Mouse (Mus musculus) gastrocnemius, postnatal 14 days (tissue): ENCODE measurements around the gene Slc7a11. TPM values are rescaled to one million over a fixed set of nuclear protein-coding genes. Genes with fewer than 3 reads are reported as not detected.

Source experiments
- DNase-seq: peaks from one replicate; pipeline ENCODE4 v3.0.0; 2021; ENCODE audit warnings: mixed read lengths
- intact Hi-C: fragments of 180-260 bp; cut with DNase I; formaldehyde crosslinking; loops from one replicate; pipeline ENCODE4 v1.15.1; 2025; ENCODE audit warnings: low total_unique reads
- total RNA-seq, 2 experiments: library from RNA; stranded (reverse); gene quantifications; 2 replicates each; pipeline ENCODE4 v1.2.3; 2021

The Slc7a11 gene
- total RNA-seq, 2 experiments from 2014 or later = 0.27 to 0.41 TPM

DNA sequence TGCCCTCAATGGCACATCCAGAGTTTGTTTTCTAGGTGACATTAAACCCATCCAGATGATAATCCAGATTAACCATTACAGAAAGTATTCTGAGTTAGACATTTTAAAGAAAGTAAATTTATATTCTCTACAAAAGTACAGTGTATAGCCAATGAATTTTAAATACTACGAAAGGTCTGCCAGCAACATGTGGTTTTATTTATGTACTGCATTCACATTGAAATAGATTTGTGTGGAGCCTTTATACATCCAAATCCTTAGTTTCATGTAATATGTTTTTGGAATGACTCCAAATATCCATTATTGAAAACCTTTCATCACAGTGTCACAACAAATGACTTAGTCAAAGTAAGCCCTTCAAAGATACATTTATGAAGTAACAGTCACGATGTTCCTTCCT, 402.3 kb downstream of the Slc7a11 start:
- DNase-seq = no peak
- intact Hi-C loops = no loop called here

DNA sequence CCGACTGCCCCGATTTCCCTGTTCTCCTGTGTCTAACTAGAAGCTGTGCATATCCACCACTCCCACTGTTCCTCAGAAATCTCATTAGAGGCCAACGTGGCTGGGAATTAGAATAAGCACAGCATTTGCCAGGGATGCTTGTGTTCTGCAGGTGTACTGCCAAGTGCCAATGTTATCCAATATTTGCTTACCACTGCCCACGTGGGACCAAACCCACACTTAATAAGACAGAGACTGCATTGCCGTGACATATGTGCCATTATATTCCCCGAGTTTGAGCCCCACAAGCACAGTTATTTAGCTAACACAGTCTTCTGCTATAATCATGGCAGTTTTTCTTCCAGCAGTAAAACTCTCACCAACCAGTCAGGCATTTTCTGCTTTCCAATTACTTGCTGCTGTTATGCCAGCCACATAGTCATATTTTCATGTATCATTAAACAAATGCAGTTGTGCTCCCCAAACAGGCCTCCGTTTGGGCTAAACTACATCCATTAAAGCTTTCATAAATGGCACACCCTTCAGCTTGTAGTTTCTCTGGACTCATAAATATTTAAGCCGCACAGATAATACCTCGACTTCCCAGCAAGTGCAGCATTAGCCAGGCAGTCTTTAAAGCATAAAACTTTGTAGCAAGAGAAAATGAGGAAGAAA, 407.4 kb downstream of the Slc7a11 start:
- intact Hi-C loops = no loop called here
- no peak for DNase-seq

DNA sequence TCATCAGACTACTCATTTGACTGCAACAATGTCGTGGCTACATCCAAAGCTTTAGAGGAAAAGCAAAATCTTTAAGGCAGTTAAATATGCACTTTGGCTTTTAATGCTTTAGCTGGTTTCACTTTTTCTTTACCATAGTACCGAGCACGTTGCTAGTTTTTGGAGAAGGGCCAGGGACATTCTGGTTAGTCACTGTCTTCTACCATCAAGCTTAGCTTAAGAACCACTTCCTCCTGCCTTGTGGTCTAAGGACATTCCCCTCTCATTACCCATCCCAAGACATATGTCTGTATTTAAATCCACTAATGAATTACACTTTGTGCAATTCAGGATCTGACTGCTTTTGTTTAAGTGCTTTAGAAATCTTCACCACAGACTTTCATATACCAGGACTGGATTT, 410.1 kb downstream of the Slc7a11 start:
- intact Hi-C loops = no loop called here
- no peak for DNase-seq

DNA sequence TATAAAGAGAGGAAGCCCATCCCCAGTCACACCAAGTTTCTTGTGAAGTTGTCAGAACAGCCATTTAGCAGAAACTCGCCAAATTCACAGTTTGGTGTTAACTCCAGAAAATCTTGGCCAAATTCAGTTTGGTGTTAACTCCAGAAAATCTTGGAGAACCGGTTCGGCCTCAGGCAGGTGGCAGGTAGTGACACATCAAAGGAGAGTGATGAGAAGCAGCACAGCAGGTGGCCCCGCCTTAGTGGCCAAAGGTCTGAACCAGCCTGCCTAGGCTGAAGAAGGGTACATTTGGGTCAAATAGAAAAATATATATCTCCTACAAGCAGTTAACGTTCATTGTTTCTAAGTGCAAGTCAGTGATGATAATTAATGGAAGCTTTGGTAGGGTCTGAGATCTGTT, 417.4 kb downstream of the Slc7a11 start:
- DNase-seq = no peak
- intact Hi-C loops = no loop called here

DNA sequence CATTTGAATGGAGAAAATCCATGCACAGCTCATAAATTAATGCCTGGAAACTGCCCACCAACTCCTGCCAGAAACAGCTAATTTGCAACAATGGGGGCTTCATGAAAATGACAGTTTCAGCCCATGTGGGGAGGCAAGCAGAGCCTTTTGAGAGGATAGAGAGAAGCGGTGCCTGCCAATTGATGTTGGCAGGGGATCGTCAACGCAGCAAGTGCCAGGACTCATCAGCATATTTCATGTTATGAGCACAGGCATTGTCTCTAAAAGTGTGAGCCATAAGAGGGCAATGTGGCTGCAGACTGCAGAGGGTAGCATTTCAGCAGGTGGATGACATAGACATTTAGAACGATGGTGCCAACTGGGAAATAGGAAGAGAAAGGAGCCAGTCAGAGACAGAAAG, 429.0 kb downstream of the Slc7a11 start:
- intact Hi-C loops = no loop called here
- DNase-seq = peak; percentile 34

DNA sequence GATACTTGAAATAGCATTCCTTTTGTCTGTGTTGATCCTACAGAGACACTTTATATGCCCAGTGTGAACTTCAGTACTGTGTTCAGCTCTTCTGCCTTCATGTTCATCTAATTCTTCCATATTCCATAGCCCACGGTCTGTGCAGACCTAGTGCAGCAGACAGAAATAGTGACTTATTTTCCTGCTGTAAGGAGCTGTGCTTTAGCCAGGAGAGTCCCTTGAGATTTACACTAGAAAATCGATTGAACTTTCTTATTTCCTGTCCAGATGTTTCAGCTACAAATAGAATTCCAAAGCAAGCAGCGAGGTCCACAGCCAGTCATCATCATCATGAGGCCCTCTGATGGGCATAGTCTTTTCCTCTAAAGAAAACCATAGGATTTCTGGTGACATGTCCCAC, 431.4 kb downstream of the Slc7a11 start:
- no peak for DNase-seq
- intact Hi-C loops = no loop called here

DNA sequence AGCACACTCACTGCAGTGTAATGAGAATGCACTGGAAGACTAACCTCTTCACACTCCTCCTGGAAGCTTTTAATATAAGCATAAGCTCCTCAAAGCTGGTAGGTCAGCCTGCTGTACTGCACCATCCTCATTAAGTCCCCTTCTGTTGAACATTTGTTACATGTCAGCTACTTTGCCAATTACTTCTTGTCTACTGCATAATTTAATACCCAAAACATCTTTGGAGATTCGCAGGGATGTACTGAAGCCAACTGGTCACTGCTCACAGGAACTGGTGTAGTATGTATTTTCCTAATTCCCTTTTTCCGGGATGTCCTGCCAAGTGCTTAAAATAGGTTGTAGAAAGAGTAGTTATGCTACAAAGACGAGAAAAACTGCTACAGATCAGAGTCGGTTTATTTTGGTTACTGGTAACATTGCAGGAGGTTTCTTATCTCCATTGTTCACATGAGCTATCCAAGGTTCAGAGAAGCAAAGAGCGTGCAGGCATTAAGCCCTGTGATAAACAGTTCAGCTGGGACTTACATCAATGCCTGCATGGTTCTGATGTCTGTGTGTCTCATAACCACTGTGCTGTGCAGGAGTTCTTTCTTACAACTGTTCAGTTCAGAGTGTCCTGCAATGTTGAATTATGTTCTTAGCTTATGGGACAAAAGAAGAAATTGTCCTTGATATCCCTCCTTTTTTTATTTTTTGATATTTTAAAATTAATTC, 439.3 kb downstream of the Slc7a11 start:
- intact Hi-C loops = no loop called here

DNA sequence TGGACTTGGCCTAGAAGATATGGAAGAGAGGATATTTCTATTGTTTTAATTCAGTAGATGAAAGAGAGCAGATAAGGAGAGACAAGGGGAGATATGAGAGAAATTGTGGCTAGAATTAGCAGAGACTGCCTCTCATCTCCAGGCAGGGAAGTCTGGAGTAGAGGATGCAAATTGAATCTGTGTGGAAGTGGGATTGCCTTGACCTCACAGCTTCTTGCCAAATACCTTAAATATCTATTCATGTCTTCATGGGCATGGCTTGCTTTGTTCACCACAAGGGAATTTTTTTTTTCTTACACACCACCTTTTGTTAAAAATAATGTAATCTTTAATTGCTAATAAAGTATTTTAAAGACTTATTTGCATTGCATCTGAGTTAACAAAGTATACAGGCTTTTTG, 441.3 kb downstream of the Slc7a11 start:
- intact Hi-C loops = no loop called here
- DNase-seq = no peak

More for the DNA sequence above, 439.3 kb downstream of the Slc7a11 start:
- no peak for DNase-seq

DNA sequence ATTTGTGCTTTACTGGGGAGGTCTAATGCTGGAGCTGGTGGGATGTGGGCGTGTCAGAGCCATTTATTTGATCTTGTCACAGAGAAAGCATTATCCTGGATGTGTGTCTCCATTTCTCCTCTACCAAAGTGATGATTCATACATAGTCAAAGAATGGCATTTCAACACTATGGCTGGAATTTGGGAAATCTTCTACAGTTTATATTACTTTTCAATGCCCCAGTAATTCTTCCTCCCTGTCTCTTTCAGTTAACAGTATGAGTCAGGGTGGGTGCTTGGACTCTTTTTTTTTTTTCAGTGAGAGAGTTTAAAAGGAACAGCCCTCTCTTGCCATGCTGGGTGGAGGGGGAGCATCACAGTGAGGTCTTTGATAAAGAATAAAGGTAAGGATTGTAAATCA, 441.8 kb downstream of the Slc7a11 start:
- intact Hi-C loops = no loop called here
- no peak for DNase-seq

DNA sequence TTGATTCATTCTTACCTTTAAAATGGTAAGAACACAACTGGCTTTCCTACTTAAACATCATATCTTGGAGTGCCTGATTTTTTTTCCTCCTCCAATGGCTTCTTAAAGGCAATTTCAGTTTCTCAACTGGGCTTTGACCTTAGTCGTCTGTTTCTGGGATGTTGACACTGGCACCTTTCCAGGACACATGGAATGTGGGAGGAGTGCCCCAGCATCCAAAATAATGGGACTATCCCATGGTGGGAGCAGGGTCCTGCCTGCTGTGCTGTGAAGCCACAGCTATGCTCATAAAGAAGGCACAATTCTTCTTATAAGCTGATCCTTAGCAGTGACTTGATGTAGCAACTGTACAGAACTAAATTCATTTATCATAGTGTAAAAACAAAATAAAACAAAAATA, 450.5 kb downstream of the Slc7a11 start:
- intact Hi-C loops = no loop called here
- no peak for DNase-seq

DNA sequence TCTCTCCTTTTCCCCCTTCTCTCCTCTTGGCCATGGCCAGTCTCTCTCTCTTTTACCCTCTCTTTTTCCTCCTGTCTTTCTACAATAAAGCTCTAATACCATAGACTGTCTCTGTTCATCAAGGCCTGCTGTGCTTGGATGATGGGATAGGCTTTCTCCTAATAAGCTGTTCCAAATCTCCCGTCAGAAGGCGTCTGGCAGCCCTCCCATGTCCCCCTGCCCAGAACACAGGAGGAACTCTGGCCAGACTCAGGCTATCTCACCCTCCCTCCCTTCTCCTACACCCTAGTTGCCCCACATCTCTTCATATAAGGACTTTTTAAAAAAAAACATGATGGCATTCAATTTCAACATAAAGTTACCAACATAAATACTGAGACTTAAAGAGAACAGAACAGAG, 456.2 kb downstream of the Slc7a11 start:
- intact Hi-C loops = no loop called here
- DNase-seq = no peak

DNA sequence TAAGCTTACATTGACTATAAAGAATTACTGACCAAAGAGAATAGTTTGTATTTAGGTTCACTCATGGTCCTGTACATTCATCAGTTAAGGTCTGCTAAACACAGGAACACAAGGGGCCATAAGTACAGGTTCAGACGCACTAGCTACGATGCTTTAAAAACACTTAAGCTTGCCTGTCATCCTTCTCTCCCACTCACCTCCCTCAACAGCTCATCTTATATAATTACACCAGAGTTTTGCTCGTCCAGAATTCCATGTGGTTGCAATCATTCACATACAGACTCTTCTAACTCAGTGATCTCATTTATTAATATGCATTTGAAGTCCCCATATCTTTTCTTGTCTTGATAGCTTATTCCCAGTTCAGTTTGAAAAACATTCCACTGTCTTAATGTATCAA, 458.6 kb downstream of the Slc7a11 start:
- intact Hi-C loops = no loop called here
- DNase-seq = no peak

DNA sequence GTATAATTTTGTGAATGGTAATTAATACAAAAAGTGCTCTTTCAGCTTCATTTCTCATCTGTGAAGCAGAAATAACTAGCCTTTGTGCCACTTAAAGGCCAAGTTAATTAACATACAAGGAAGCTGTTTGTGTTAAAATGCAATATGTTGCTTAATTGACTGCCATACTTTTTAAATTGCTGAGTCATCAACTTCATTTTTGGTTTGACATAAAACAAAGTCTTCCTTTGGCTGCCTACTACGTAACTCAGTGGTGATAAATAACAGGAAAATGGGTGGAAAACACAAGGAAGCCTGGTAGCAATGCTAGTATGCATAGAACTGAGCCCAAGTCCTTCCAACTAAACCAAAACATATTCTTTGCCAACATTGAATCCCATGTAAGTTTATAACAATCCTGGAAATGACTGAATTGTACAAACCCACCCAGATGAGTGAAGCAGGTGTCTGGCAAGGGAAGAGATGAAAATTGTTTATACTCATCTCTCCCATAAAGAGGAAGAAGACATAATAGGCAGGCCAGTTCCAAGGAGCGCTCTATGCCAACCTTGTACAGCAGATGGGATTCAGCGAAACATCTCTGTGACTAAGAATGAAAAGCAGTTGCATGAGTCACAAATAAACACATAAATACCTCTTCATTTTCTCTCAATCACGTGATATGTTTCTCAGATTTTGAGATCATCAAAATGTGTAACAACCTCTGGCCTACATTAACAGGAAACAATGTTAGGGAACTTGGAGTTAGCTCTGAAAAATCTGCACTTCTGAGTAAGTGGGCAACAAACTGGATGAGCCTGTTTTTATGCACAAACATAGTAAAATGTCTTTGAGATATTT, 459.8 kb downstream of the Slc7a11 start:
- no peak for DNase-seq
- intact Hi-C loops = no loop called here

DNA sequence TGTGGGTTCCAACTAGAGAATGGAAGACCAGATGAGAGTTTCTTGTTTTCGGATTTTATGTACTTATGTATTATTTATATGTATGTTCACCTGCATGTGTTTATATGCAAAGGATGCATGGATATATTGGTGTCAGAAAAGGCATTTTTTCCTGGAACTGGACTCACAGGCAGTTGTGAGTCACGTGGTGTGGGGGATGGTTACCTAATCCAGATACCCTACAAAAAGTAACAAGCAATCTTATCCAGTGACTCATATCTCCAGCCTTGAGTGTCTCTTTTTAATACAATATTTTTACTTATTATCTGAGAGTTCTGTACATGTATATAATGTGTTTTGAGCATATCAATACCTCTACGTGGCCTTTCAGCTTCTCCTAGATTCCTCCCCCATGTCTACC, 469.4 kb downstream of the Slc7a11 start:
- DNase-seq = no peak
- intact Hi-C loops = no loop called here

DNA sequence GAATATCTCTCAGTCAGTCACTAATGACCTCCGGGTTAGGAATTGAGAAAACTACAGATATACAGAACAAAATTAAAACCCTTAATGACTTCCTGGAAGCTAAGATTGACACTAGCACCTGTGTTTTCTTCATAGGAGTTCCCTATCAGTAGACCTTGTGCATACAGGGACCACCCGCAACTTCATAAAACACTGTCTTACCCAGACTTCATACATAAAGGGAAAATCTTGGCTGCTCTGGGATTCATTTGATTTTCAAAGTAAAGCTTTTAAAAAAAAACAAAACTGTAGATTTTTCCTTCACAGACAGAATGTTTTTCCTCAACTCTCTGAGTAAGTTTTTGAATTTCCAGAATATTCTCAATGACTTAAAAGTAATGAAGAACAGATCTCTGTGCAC, 477.8 kb downstream of the Slc7a11 start:
- no peak for DNase-seq
- intact Hi-C loops = no loop called here

DNA sequence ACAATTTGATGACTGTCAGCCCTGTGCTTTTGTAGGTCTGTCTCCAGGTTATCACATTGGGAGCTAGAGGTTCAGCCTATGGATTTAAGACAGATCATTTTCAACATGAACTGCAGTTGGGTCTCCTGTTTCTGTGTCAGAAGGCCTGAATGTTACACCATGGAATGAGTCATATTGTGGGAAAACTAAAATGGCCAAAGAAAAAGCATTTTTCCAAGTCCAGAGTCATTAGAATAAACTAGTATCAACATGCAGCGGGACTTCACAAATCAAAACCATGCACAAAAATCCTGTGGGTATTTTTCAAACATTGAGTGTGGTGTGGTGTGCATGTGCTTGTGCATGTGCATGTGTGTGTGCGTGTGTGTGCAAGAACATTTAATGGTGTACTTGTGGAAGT, 482.8 kb downstream of the Slc7a11 start:
- intact Hi-C loops = no loop called here

DNA sequence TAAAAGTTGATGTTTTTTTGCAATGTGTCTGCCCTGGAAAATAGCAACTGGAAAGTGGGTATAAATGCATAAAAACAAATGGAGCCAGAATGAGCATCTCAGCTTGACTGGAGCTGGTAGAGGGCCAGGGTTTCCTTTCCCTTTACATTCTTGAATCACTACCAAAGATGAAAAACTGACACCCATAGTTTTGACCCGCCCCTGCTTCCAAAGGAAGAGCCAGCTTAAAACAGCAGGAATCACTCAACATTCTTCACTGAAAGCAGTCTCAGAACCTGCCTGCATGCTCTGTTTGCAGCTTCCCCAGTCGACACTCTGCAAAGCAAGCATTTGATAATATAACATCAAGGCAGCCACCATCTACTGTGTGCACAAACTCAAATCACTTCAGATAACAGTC, 496.6 kb downstream of the Slc7a11 start:
- DNase-seq = peak; percentile 5
- intact Hi-C loops = no loop called here

More for the DNA sequence above, 482.8 kb downstream of the Slc7a11 start:
- no peak for DNase-seq

DNA sequence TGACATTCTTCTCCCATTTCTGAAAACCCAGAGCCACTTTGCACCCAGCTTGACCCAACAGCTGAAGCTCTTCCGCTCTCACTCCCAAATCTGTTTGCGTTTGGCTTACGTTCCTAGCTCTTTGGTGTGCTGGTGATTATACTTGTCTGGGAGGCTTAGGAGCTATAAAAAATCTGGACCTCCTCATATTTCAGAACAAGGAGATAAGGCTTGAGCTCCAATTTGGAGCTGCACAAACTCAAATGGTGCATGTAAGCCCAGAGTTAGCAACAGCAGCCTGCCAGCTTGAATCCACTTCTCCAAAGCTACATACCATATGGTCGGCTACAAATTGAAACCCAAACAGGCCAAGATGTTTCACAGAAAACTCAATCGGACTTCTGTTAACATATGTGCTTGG, 498.6 kb downstream of the Slc7a11 start:
- intact Hi-C loops = no loop called here
- no peak for DNase-seq

DNA sequence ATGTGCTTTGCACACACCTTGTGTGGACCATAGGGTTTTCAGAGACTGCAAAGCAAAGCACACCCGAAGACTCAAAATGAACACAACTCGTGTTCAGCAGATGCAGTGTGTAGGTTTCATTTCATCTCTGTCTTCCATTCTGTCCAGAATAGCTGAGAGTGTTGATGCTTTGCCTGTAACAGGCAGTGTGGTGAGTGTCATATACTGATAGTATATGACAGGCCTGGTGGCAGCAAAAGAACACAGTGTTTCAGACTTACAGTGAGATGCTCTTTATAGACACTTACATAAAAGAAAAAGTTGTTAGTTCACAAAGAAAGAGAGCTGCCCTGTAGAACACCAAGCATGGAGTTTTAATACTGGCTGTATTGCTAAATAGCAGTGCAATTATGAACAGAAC, 505.8 kb downstream of the Slc7a11 start:
- intact Hi-C loops = no loop called here
- DNase-seq = no peak

DNA sequence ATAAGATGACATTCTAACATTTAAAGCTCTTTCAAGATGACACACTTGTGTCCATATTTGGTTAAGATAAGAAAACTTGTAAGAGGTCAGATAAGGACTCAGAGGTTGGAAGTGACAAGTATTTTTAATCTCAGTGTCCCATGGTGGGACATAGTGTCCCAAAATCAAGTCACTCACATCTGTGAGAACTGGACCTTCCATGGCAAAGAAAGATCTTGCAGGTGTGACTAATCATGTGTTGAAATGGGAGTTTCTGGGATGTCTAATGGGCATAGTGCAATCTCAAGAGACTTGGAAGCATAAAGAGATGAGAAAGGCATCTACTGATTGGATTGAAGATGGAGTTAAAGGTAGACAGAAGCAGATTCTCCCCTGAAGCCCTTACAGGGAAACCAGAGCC, 513.9 kb downstream of the Slc7a11 start:
- DNase-seq = no peak
- intact Hi-C loops = no loop called here
